Mouse (Mus musculus) liver, embryonic 15.5 days (tissue): Measurements from ENCODE around the gene Slc4a7. TPM values are rescaled to one million over a fixed set of nuclear protein-coding genes. Genes with fewer than 3 reads are reported as not detected.

ENCODE experiments used
- polyA plus RNA-seq: library from polyadenylated mRNA; unstranded; fragments of >200 nt; fragmentation: Nextera tagmentation; extraction: Ambion mirVana; gene quantifications from 2 replicates; pipeline ENCODE4 v1.2.1, GENCODE M21; 2015

Slc4a7 gene
- polyA plus RNA-seq, 1 experiment from 2014 or later: 3.2 TPM

Other genes with a start within 250 kb of the Slc4a7 start
- gene Nek10, start 101.1 kb downstream of the Slc4a7 start, polyA plus RNA-seq: 0.01 and 0.02 TPM in 2 replicates